Mouse (Mus musculus) midbrain, embryonic 13.5 days (tissue): ENCODE data around the gene Prep. TPM values are rescaled to one million over a fixed set of nuclear protein-coding genes. Genes with fewer than 3 reads are reported as not detected.

Experiments
- microRNA-seq: library from miRNA; unstranded; fragments of <30 nt; microRNA quantifications from one replicate; pipeline ENCODE4, GENCODE M21; 2016
- polyA plus RNA-seq: library from polyadenylated mRNA; unstranded; fragments of >200 nt; fragmentation: Nextera tagmentation; extraction: Ambion mirVana; gene quantifications from 2 replicates; pipeline ENCODE4 v1.2.1, GENCODE M21; 2015

Prep gene
- polyA plus RNA-seq, 1 experiment from 2014 or later = 23.0 TPM

Small RNA genes within 50 kb of the gene (microRNA-seq; reads per million reads assigned to microRNA genes)
- not detected for gene Gm23766

Other genes with a start within 250 kb of the Prep start
- gene Popdc3, start 110.9 kb downstream of the Prep start, polyA plus RNA-seq = 0.54 and 0.73 TPM in 2 replicates